Mouse (Mus musculus) CH12.LX (cell line): ENCODE measurements around the gene Atp1a3. TPM values are rescaled to one million over a fixed set of nuclear protein-coding genes. Genes with fewer than 3 reads are reported as not detected.

Experiments used
- DNase-seq: peaks from one replicate; pipeline ENCODE4 v3.0.0-alpha.2; 2013; ENCODE audit errors: extremely low read depth
- H3K27ac ChIP-seq: 2 replicates; pipeline ENCODE4 v1.5.1; 2012; ENCODE audit warnings: low read depth, mild to moderate bottlenecking, control low read depth, moderate library complexity; ENCODE audit not compliant: insufficient read depth
- H3K27me3 ChIP-seq: replicated peaks from 2 replicates; pipeline ENCODE3; 2012; ENCODE audit warnings: inconsistent platforms
- H3K36me3 ChIP-seq, 2 experiments: replicated peaks in 1 of 2; 2 replicates each; pipeline versions ENCODE3 to v1.6.1; 2012; ENCODE audit warnings: inconsistent platforms in 1 of 2, low read length in 1 of 2, mild to moderate bottlenecking in 1 of 2, mixed read lengths in 1 of 2, moderate library complexity in 1 of 2; ENCODE audit not compliant: control insufficient read depth in 1 of 2, insufficient read depth in 1 of 2
- H3K4me1 ChIP-seq, 2 experiments: 2 replicates each; pipeline ENCODE4 v1.6.1; 2012; ENCODE audit warnings: inconsistent platforms in 1 of 2, moderate library complexity in 1 of 2; ENCODE audit not compliant: insufficient read depth in 2 of 2, control insufficient read depth in 1 of 2
- H3K4me2 ChIP-seq: 2 replicates; pipeline ENCODE4 v1.6.1; 2012; ENCODE audit warnings: low read depth, mild to moderate bottlenecking, control low read depth; ENCODE audit not compliant: poor library complexity, insufficient read depth, severe bottlenecking
- H3K4me3 ChIP-seq, 3 experiments: fragments of 150-350 bp in 1 of 3; sonication (generic) in 1 of 3; replicated peaks in 1 of 3; 2 replicates each; pipeline versions ENCODE3 to v1.5.1; 2011 to 2012; ENCODE audit warnings: low read depth in 2 of 3, low read length in 2 of 3, mild to moderate bottlenecking in 2 of 3, moderate library complexity in 2 of 3, control low read depth in 1 of 3, improper control_type of control experiment in 1 of 3, inconsistent platforms in 1 of 3, mixed read lengths in 1 of 3; ENCODE audit not compliant: poor library complexity in 1 of 3
- H3K79me2 ChIP-seq: replicated peaks from 2 replicates; pipeline ENCODE4 v1.6.1; 2012; ENCODE audit warnings: mild to moderate bottlenecking, moderate library complexity; ENCODE audit not compliant: control insufficient read depth, poor library complexity, insufficient read depth, severe bottlenecking; ENCODE audit errors: extremely low read depth
- H3K9ac ChIP-seq: 2 replicates; pipeline ENCODE4 v1.6.1; 2012; ENCODE audit warnings: low read depth, mild to moderate bottlenecking, control low read depth, moderate library complexity; ENCODE audit not compliant: insufficient read depth
- H3K9me3 ChIP-seq: replicated peaks from 2 replicates; pipeline ENCODE3; 2012; ENCODE audit warnings: low read length, inconsistent platforms, mixed read lengths
- BHLHE40 ChIP-seq: IDR thresholded peaks from 2 replicates; pipeline ENCODE4 v1.6.1; 2011; ENCODE audit warnings: mild to moderate bottlenecking, low read depth, low read length, improper control_type of control experiment
- CHD1 ChIP-seq: IDR thresholded peaks from 2 replicates; pipeline ENCODE4 v1.6.1; 2012; ENCODE audit warnings: low read depth, low read length, improper control_type of control experiment, inconsistent platforms
- CTCF ChIP-seq, 2 experiments: IDR thresholded peaks in 1 of 2; conservative IDR thresholded peaks in 1 of 2; 2 replicates each; pipeline ENCODE4 v1.5.1; 2011 to 2012; ENCODE audit warnings: low read depth in 2 of 2, low read length in 2 of 2, improper control_type of control experiment in 1 of 2, inconsistent platforms in 1 of 2, mild to moderate bottlenecking in 1 of 2, moderate library complexity in 1 of 2
- E2F4 ChIP-seq: IDR thresholded peaks from 2 replicates; pipeline ENCODE4 v1.6.1; 2011; ENCODE audit warnings: low read depth, low read length, improper control_type of control experiment; ENCODE audit not compliant: insufficient replicate concordance
- ELF1 ChIP-seq: IDR thresholded peaks from 2 replicates; pipeline ENCODE4 v1.6.1; 2014; ENCODE audit warnings: low read depth, mild to moderate bottlenecking, inconsistent platforms, low read length, improper control_type of control experiment
- EP300 ChIP-seq: IDR thresholded peaks from 2 replicates; pipeline ENCODE4 v1.6.1; 2011; ENCODE audit warnings: low read length, improper control_type of control experiment
- ETS1 ChIP-seq: conservative IDR thresholded peaks from 2 replicates; pipeline ENCODE4 v1.6.1; 2012; ENCODE audit warnings: low read depth, mild to moderate bottlenecking, inconsistent platforms, low read length, improper control_type of control experiment, moderate library complexity
- GABPA ChIP-seq: IDR thresholded peaks from 2 replicates; pipeline ENCODE4 v1.6.1; 2012; ENCODE audit warnings: low read depth, low read length, improper control_type of control experiment, inconsistent platforms; ENCODE audit not compliant: insufficient replicate concordance
- HCFC1 ChIP-seq: IDR thresholded peaks from 2 replicates; pipeline ENCODE4 v1.6.1; 2012; ENCODE audit warnings: low read depth, mild to moderate bottlenecking, inconsistent platforms, low read length, improper control_type of control experiment
- JUND ChIP-seq: conservative IDR thresholded peaks from 2 replicates; pipeline ENCODE4 v1.6.1; 2011; ENCODE audit warnings: low read depth, low read length, improper control_type of control experiment
- KAT2A ChIP-seq: IDR thresholded peaks from 2 replicates; pipeline ENCODE4 v1.6.1; 2012; ENCODE audit warnings: low read length, improper control_type of control experiment, inconsistent platforms; ENCODE audit not compliant: insufficient replicate concordance
- MAX ChIP-seq: IDR thresholded peaks from 2 replicates; pipeline ENCODE4 v1.6.1; 2011; ENCODE audit warnings: low read length, improper control_type of control experiment
- MEF2A ChIP-seq: IDR thresholded peaks from 2 replicates; pipeline ENCODE4 v1.6.1; 2014; ENCODE audit warnings: low read depth, mild to moderate bottlenecking, inconsistent platforms, low read length, improper control_type of control experiment, borderline replicate concordance
- NELFE ChIP-seq: IDR thresholded peaks from 2 replicates; pipeline ENCODE4 v1.6.1; 2011; ENCODE audit warnings: low read depth, low read length, improper control_type of control experiment
- RAD21 ChIP-seq: IDR thresholded peaks from 2 replicates; pipeline ENCODE4 v1.6.1; 2011; ENCODE audit warnings: low read depth, mild to moderate bottlenecking, low read length, improper control_type of control experiment, moderate library complexity
- RCOR1 ChIP-seq: conservative IDR thresholded peaks from 2 replicates; pipeline ENCODE4 v1.6.1; 2012; ENCODE audit warnings: low read depth, mild to moderate bottlenecking, inconsistent platforms, low read length, improper control_type of control experiment
- SMC3 ChIP-seq: IDR thresholded peaks from 2 replicates; pipeline ENCODE4 v1.6.1; 2011; ENCODE audit warnings: low read depth, low read length, improper control_type of control experiment
- TBP ChIP-seq: conservative IDR thresholded peaks from 2 replicates; pipeline ENCODE4 v1.6.1; 2011; ENCODE audit warnings: low read depth, low read length, improper control_type of control experiment
- TCF12 ChIP-seq: IDR thresholded peaks from 2 replicates; pipeline ENCODE4 v1.6.1; 2014; ENCODE audit warnings: low read depth, mild to moderate bottlenecking, inconsistent platforms, low read length, improper control_type of control experiment
- UBTF ChIP-seq: IDR thresholded peaks from 2 replicates; pipeline ENCODE4 v1.6.1; 2012; ENCODE audit warnings: low read depth, mild to moderate bottlenecking, inconsistent platforms, low read length, improper control_type of control experiment, moderate library complexity
- USF1 ChIP-seq: IDR thresholded peaks from 2 replicates; pipeline ENCODE4 v1.6.1; 2014; ENCODE audit warnings: low read depth, mild to moderate bottlenecking, inconsistent platforms, low read length, improper control_type of control experiment
- USF2 ChIP-seq: conservative IDR thresholded peaks from 2 replicates; pipeline ENCODE4 v1.6.1; 2011; ENCODE audit warnings: low read depth, low read length, improper control_type of control experiment
- ZMIZ1 ChIP-seq: IDR thresholded peaks from 2 replicates; pipeline ENCODE4 v1.6.1; 2012; ENCODE audit warnings: low read depth, mild to moderate bottlenecking, inconsistent platforms, low read length, improper control_type of control experiment
- ZNF384 ChIP-seq: IDR thresholded peaks from 2 replicates; pipeline ENCODE4 v1.6.1; 2012; ENCODE audit warnings: low read depth, low read length, improper control_type of control experiment, inconsistent platforms
- dilution Hi-C: fragments of 300-500 bp; cut with MboI; formaldehyde crosslinking; loops from 2 replicates; pipeline ENCODE4 v1.14.3; 2020; ENCODE audit warnings: low sequenced_read_pairs; ENCODE audit not compliant: extremely low pct_unique_long_range_greater_than_20kb, extremely low pct_ligation_motif_present
- in situ Hi-C: fragments of 300-500 bp; cut with MboI; formaldehyde crosslinking; loops from 3 replicates; pipeline ENCODE4 v1.14.3; 2019; ENCODE audit warnings: low sequenced_read_pairs, low pct_ligation_motif_present, low pct_unique_long_range_greater_than_20kb, mixed read lengths
- polyA plus RNA-seq: library from polyadenylated mRNA; unstranded; fragments of >175 nt; gene quantifications from 2 replicates; pipeline ENCODE4 v1.2.1, GENCODE M21; 2012; ENCODE audit warnings: low read depth; ENCODE audit not compliant: insufficient read length
- total RNA-seq, 2 experiments: library from RNA; depleted of rRNA; stranded (reverse); fragments of 300-350 nt in 1 of 2; fragments of >200 nt in 1 of 2; gene quantifications; 2 replicates each; pipeline ENCODE4 v1.2.3; 2012 to 2014

The Atp1a3 gene
- total and polyA plus RNA-seq, 3 experiments, result 0.17 to 0.24 TPM; not detected in 1

- Histone ChIP-seq H3K9me3 (no peaks in the 10 kb centered on the region), H3K9ac (no peak overlapping the region), H3K4me2 (peak overlapping the region; percentile 47), H3K36me3 (peaks cover 0 to 6% of the 10 kb centered on the region in 2 experiments), H3K4me1 (peaks cover 5 to 48% of the 10 kb centered on the region in 2 experiments; a peak in 3 of 4 replicates), H3K27ac (no peak overlapping the region), H3K79me2 (no peaks in the 10 kb centered on the region), H3K27me3 (peaks cover 34% of the 10 kb centered on the region), H3K4me3 (peak overlapping the region; percentile 19 to 35 (median 19))
- dilution Hi-C loops (no loop called here), in situ Hi-C loops (no loop called here)
- DNase-seq, result peak; percentile 53
- TF ChIP-seq RAD21, result peak; percentile 71
- no peak for TF ChIP-seq USF2
- TF ChIP-seq ZMIZ1, result no peak
- TF ChIP-seq ZNF384, result no peak
- TF ChIP-seq CHD1, result no peak
- TF ChIP-seq E2F4, result no peak
- no peak for TF ChIP-seq JUND
- no peak for TF ChIP-seq EP300
- no peak for TF ChIP-seq KAT2A
- TF ChIP-seq TCF12, result no peak
- no peak for TF ChIP-seq TBP
- TF ChIP-seq UBTF, result no peak
- peak; percentile 56 for TF ChIP-seq SMC3
- TF ChIP-seq ETS1, result no peak
- peak; percentile 18; the same call in 1 of the 2 replicates for TF ChIP-seq NELFE
- TF ChIP-seq CTCF (conservative IDR thresholded peaks at IDR 0.05 in 1 of 2, IDR thresholded peaks at IDR 0.05 in 1 of 2; ENCODE audit: low read depth in 2 of 2, low read length in 2 of 2), result peak; percentile 85 to 87
- no peak for TF ChIP-seq BHLHE40
- no peak for TF ChIP-seq MAX
- no peak for TF ChIP-seq RCOR1
- no peak for TF ChIP-seq USF1
- no peak for TF ChIP-seq ELF1
- TF ChIP-seq GABPA, result no peak
- TF ChIP-seq HCFC1, result peak; percentile 8; the same call in 1 of the 2 replicates
- no peak for TF ChIP-seq MEF2A
These were observed 30.7 kb downstream of the Atp1a3 start for GRCm38 (mm10) chr7:24974893-24975595.
